Mouse (Mus musculus): ENCODE measurements around the gene Nup43. TPM values are rescaled to one million over a fixed set of nuclear protein-coding genes. Genes with fewer than 3 reads are reported as not detected.

The Nup43 gene
- total and polyA plus RNA-seq, 3 experiments, result 1.8 to 53.4 (median 37.9) TPM

GRCm38 (mm10) chr10:7727011-7727410, 59.7 kb downstream of the Nup43 start:
- Histone ChIP-seq H3K4me1 (ENCODE audit: insufficient read depth, low read depth, low read length) (peaks cover 20% of the 10 kb centered on the region), H3K4me3 (ENCODE audit: low read depth, low read length) (peak overlapping the region; percentile 64), H3K27me3 (ENCODE audit: insufficient read depth, low read length) (peaks cover 5% of the 10 kb centered on the region), H3K36me3 (replicated peaks) (peaks cover 27% of the 10 kb centered on the region), H3K9me3 (replicated peaks) (no peaks in the 10 kb centered on the region)
- ATAC-seq (ENCODE audit: extremely low read depth, insufficient number of reproducible peaks, low FRiP score, poor library complexity, severe bottlenecking) (no peak), DNase-seq (ENCODE audit: low spot score) (no peak)
- TF ChIP-seq GATA2 (IDR thresholded peaks at IDR 0.05; ENCODE audit: borderline replicate concordance, low read depth, low read length), result no peak
- TF ChIP-seq POLR2AphosphoS5 (IDR thresholded peaks at IDR 0.05; ENCODE audit: insufficient replicate concordance, low read depth, low read length), result no peak
- no peak for TF ChIP-seq GATA1 (IDR thresholded peaks at IDR 0.05; ENCODE audit: borderline replicate concordance, low read length)
- TF ChIP-seq TAL1 (conservative IDR thresholded peaks at IDR 0.05; ENCODE audit: low read depth, low read length), result no peak
- TF ChIP-seq CTCF (IDR thresholded peaks at IDR 0.05; ENCODE audit: low read depth, low read length), result no peak

Other genes with a start within 250 kb of the Nup43 start
- gene Ulbp1, start 193.9 kb upstream of the Nup43 start, total RNA-seq (2014; fragmentation: Nextera tagmentation), result 3.8 and 7.1 TPM in 2 replicates
- gene Ulbp1, start 193.9 kb upstream of the Nup43 start, total RNA-seq (2017), result 3.0 and 4.9 TPM in 2 replicates
- 0.04 and 0.09 TPM in 2 replicates for gene Ulbp1, start 193.9 kb upstream of the Nup43 start, polyA plus RNA-seq (2012)
- not detected in 2 replicates for gene Lrp11, start 77.7 kb upstream of the Nup43 start, total RNA-seq (2014; fragmentation: Nextera tagmentation)
- gene Lrp11, start 77.7 kb upstream of the Nup43 start, total RNA-seq (2017), result 0.22 and 0.35 TPM in 2 replicates
- gene Lrp11, start 77.7 kb upstream of the Nup43 start, polyA plus RNA-seq (2012), result 0.14 and 0.21 TPM in 2 replicates
- 79.0 and 80.5 TPM in 2 replicates for gene Pcmt1, start 13.6 kb downstream of the Nup43 start, total RNA-seq (2014; fragmentation: Nextera tagmentation)
- gene Pcmt1, start 13.6 kb downstream of the Nup43 start, total RNA-seq (2017), result 109 and 117 TPM in 2 replicates
- gene Pcmt1, start 13.6 kb downstream of the Nup43 start, polyA plus RNA-seq (2012), result 43.0 and 55.8 TPM in 2 replicates
- 38.0 and 41.9 TPM in 2 replicates for gene Lats1, start 13.7 kb downstream of the Nup43 start, total RNA-seq (2014; fragmentation: Nextera tagmentation)
- 12.8 and 16.2 TPM in 2 replicates for gene Lats1, start 13.7 kb downstream of the Nup43 start, total RNA-seq (2017)
- gene Lats1, start 13.7 kb downstream of the Nup43 start, polyA plus RNA-seq (2012), result 4.6 and 4.9 TPM in 2 replicates
- gene Katna1, start 58.5 kb downstream of the Nup43 start, total RNA-seq (2014; fragmentation: Nextera tagmentation), result 33.7 and 45.1 TPM in 2 replicates
- gene Katna1, start 58.5 kb downstream of the Nup43 start, total RNA-seq (2017), result 55.6 and 57.0 TPM in 2 replicates
- gene Katna1, start 58.5 kb downstream of the Nup43 start, polyA plus RNA-seq (2012), result 1.6 and 2.7 TPM in 2 replicates
- 26.6 and 31.5 TPM in 2 replicates for gene Ginm1, start 125.3 kb downstream of the Nup43 start, total RNA-seq (2014; fragmentation: Nextera tagmentation)
- 30.1 and 30.5 TPM in 2 replicates for gene Ginm1, start 125.3 kb downstream of the Nup43 start, total RNA-seq (2017)
- gene Ginm1, start 125.3 kb downstream of the Nup43 start, polyA plus RNA-seq (2012), result 6.6 and 7.8 TPM in 2 replicates
- 62.1 and 73.9 TPM in 2 replicates for gene Ppil4, start 125.4 kb downstream of the Nup43 start, total RNA-seq (2014; fragmentation: Nextera tagmentation)
- gene Ppil4, start 125.4 kb downstream of the Nup43 start, total RNA-seq (2017), result 78.9 and 97.7 TPM in 2 replicates
- gene Ppil4, start 125.4 kb downstream of the Nup43 start, polyA plus RNA-seq (2012), result 2.7 and 7.3 TPM in 2 replicates
- not detected in 2 replicates for gene Zc3h12d, start 165.0 kb downstream of the Nup43 start, total RNA-seq (2014; fragmentation: Nextera tagmentation)
- under 0.01 and 0.06 TPM in 2 replicates for gene Zc3h12d, start 165.0 kb downstream of the Nup43 start, total RNA-seq (2017)
- gene Zc3h12d, start 165.0 kb downstream of the Nup43 start, polyA plus RNA-seq (2012), result not detected in 2 replicates

All from G1E (cell line).